Mouse (Mus musculus) intestine, postnatal 0 days (tissue): ENCODE results near the gene Pxn. TPM values are rescaled to one million over a fixed set of nuclear protein-coding genes. Genes with fewer than 3 reads are reported as not detected.
"Not testable (repeated sequence)": the region's sequence is repeated elsewhere in the genome, so short reads cannot be mapped to it uniquely, and the experiment has no call there.

ENCODE experiments used
- ATAC-seq: fragments of 200-750 bp; cut with Nextera tagmentation; 2 replicates; pipeline ENCODE4 v1.8.0; 2017; ENCODE audit warnings: mild to moderate bottlenecking, moderate TSS enrichment, moderate library complexity
- H3K27ac ChIP-seq: fragments of 300-500 bp; sonication (generic); 2 replicates; pipeline ENCODE4 v1.5.1; 2014; ENCODE audit warnings: mild to moderate bottlenecking, low read depth, low read length, moderate library complexity
- H3K27me3 ChIP-seq: fragments of 300-500 bp; sonication (generic); replicated peaks from 2 replicates; pipeline ENCODE4 v1.6.1; 2014; ENCODE audit warnings: low read length, mixed read lengths; ENCODE audit not compliant: control insufficient read depth, insufficient read depth
- H3K36me3 ChIP-seq: fragments of 300-500 bp; sonication (generic); 2 replicates; pipeline ENCODE4 v1.6.1; 2014; ENCODE audit warnings: mild to moderate bottlenecking, moderate library complexity; ENCODE audit not compliant: control insufficient read depth, insufficient read depth
- H3K4me1 ChIP-seq: fragments of 300-500 bp; sonication (generic); replicated peaks from 2 replicates; pipeline ENCODE4 v1.6.1; 2014; ENCODE audit warnings: antibody characterized with exemption, low read length, mixed read lengths; ENCODE audit not compliant: control insufficient read depth, insufficient read depth
- H3K4me2 ChIP-seq: fragments of 300-500 bp; sonication (generic); replicated peaks from 2 replicates; pipeline ENCODE4 v1.6.1; 2014; ENCODE audit warnings: low read depth, mild to moderate bottlenecking, moderate library complexity
- H3K4me3 ChIP-seq: fragments of 300-500 bp; sonication (generic); 2 replicates; pipeline ENCODE4 v1.5.1; 2014; ENCODE audit warnings: low read depth, low read length
- H3K9ac ChIP-seq: fragments of 300-500 bp; sonication (generic); 2 replicates; pipeline ENCODE4 v1.6.1; 2014; ENCODE audit warnings: mild to moderate bottlenecking, low read depth, low read length
- H3K9me3 ChIP-seq: fragments of 300-500 bp; sonication (generic); 2 replicates; pipeline ENCODE4 v1.6.1; 2016; ENCODE audit warnings: mixed run types; ENCODE audit not compliant: control insufficient read depth
- CTCF ChIP-seq: sonication (generic); IDR thresholded peaks from 2 replicates; pipeline ENCODE4 v1.5.1; 2016; ENCODE audit warnings: low read depth, mild to moderate bottlenecking, control low read depth, antibody characterized with exemption, moderate library complexity
- WGBS: fragments of 180-500 bp; shearing (Covaris S2); extraction: QIAGEN DNeasy Blood & Tissue Kit; methylation state at CpG from one replicate; pipeline ENCODE4 v1.1.7; 2014; 5-methylcytosine and 5-hydroxymethylcytosine counted together
- polyA plus RNA-seq: library from polyadenylated mRNA; unstranded; fragments of >200 nt; fragmentation: Nextera tagmentation; extraction: Ambion mirVana; gene quantifications from 2 replicates; pipeline ENCODE4 v1.2.1, GENCODE M21; 2015

Gene Pxn
- polyA plus RNA-seq, 1 experiment from 2014 or later, result 65.1 TPM

DNA sequence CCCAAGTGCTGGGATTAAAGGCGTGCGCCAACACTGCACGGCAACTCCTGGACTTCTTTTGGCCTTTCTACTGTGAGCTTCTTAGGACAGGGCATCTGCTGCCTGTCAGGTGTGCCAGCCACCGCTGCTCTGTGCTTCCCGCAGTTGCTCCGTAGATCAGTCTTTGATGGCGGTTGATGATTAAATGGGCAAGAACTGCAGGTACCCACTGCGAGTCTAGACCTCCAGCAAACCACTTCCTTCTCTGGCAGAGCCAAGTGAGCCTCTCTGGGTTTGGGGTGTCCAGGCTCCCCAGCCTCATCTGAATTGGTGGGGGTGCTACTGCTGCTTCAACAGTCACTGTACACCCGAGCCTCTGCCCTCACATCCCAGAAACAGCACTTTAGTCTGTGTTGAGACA is 11.0 kb downstream of the Pxn start:
- ATAC-seq, result no peak
- peak overlapping the region; percentile 62 for H3K27ac ChIP-seq

DNA sequence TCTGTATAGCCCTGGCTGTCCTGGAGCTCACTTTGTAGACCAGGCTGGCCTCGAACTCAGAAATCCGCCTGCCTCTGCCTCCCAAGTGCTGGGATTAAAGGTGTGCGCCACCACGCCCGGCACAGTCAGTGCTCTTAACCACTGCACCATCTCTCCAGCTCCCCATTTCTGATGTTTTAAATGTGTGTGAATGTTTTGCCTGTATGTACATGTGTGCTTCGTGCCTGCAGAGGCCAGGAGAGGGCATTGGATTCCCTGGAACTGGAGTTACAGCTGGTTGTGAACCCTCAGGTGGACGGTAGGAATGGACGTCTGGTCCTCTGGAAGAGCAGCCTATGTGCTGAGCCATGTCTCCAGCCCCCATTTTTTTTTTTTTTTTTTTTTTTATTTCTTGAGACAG is 11.7 kb downstream of the Pxn start:
- H3K4me3 ChIP-seq, H3K27ac ChIP-seq, H3K4me1 ChIP-seq, ATAC-seq, H3K27me3 ChIP-seq, H3K9ac ChIP-seq, H3K9me3 ChIP-seq, H3K4me2 ChIP-seq: not testable (repeated sequence)
- 0 out of 2 replicates have a peak, but pooled peaks have one; percentile 3 for TF ChIP-seq CTCF
- 93% methylated on average over 7 of the region's 8 CpGs for WGBS
- peaks cover 17% of the 10 kb centered on the region; the same call in 1 of the 2 replicates for H3K36me3 ChIP-seq

More for the DNA sequence above, 11.0 kb downstream of the Pxn start:
- H3K9ac ChIP-seq, result no peak overlapping the region
- H3K36me3 ChIP-seq, result peaks cover 19% of the 10 kb centered on the region; the same call in 1 of the 2 replicates
- TF ChIP-seq CTCF, result no peak
- H3K4me3 ChIP-seq, result no peak overlapping the region
- 86% methylated on average over 9 of the region's 9 CpGs for WGBS
- no peaks in the 10 kb centered on the region for H3K9me3 ChIP-seq
- H3K4me1 ChIP-seq, result peaks cover 7% of the 10 kb centered on the region; the same call in 1 of the 2 replicates
- no peak overlapping the region for H3K4me2 ChIP-seq
- H3K27me3 ChIP-seq, result no peaks in the 10 kb centered on the region

DNA sequence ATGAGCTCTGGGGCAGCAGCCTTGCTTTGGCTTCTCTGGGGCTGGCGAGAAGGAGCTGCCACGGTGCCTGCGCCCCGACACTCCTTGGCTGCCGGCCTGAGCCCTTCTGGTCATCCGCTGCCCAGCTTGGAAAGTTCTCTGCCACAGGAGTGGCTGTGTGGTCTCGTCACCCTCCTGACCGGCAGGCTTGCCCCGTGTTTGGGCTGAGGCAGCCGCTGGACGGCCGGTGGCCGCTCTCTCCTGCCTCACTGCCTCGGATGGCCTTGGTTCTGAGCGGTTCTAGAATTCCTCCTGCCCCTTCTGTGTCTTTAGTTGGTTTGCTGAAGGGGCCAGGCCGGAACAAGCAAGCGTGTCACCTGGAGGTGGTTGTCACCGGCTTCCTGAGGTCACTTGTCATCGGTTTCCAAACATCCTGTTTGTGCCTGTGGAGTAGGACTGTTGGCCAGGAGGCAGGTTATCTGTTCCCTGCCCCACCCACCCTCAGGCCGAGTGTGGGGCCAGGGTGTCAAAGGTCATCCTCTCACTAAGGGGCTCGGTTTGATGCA is 13.9 kb downstream of the Pxn start:
- peaks cover 12% of the 10 kb centered on the region; the same call in 1 of the 2 replicates for H3K36me3 ChIP-seq
- peak; percentile 19; the same call in 1 of the 2 replicates for ATAC-seq
- no peaks in the 10 kb centered on the region for H3K9me3 ChIP-seq
- 0 out of 2 replicates have a peak overlapping the region, but pooled peaks have one; percentile 13 for H3K9ac ChIP-seq
- H3K27me3 ChIP-seq, result no peaks in the 10 kb centered on the region
- peak overlapping the region; percentile 85 for H3K27ac ChIP-seq
- no peak for TF ChIP-seq CTCF
- no peak overlapping the region for H3K4me3 ChIP-seq
- H3K4me2 ChIP-seq, result peak overlapping the region; percentile 53
- H3K4me1 ChIP-seq, result peaks cover 11% of the 10 kb centered on the region; the same call in 1 of the 2 replicates
- 47% methylated on average over 21 of the region's 21 CpGs for WGBS

DNA sequence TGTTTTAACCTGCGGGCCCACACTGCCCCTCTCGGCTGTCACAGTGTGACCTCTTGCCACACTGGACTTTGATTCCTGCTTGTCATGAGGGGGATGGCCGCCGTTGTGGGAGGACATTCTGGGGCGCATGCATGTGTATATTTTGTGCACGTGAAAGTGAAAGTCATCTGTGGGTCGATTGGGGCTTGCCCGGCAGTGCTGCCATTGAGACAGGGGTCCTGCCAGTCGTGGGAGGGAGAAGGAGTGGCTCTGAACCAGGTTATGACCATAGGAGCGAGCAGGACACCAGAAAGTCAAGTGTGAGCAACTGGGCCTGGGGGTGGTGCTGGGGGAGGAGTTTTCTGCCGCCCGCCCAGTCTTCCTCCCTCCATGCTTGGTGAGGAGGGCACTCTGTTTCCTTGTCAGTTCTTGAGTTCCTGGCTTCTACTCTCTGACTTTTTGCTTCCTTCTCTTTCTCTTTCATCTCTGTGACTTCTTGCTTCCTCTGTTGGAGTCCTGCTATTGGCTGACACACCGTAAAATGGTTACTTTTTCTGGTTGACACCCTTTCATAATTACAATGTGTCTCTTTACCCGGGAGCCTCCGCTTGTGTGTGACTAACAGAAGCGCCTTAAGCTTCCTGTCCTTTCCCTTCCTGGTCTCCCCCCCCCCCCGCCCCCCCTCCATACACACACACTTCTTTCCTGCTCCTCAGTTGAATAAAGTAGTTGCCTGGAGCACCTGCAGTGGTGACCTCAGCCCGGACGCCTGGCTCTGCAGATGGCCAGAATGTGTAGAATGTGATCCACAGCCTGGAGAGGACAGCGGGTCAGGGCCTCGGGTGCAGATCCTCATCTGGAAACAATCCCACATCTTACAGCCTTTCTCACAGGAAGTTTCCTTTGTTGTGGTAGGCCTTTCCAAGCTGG is 15.3 kb downstream of the Pxn start:
- WGBS, result 24% methylated on average over 21 of the region's 21 CpGs
- Histone ChIP-seq H3K4me1 (peaks cover 16% of the 10 kb centered on the region), H3K9me3 (no peaks in the 10 kb centered on the region), H3K36me3 (peaks cover 7% of the 10 kb centered on the region; the same call in 1 of the 2 replicates), H3K9ac (no peak overlapping the region), H3K4me2 (peak overlapping the region; percentile 53), H3K4me3 (no peak overlapping the region), H3K27ac (peak overlapping the region; percentile 85), H3K27me3 (no peaks in the 10 kb centered on the region)
- peak; percentile 63 for ATAC-seq
- TF ChIP-seq CTCF, result peak; percentile 32; the same call in 1 of the 2 replicates

DNA sequence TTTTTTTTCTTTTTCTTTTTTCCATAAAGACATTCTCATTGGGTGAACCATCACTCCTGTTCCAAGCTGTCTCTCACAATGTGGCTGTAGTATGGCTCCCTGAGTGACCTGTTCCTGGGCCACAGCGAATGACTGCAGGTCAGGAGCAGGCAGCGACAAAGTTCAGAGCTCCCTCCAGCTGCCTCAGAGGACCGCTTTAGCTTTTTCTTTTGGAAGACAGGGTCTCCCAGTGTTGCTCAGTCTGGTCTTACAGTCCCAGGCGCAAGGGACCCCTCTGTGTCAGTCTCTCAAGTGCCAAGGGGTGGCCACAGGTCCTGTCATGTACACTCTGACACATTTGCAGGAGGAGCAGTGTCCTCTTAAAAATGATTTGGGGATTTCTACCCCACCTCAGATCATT is 16.1 kb downstream of the Pxn start:
- H3K27me3 ChIP-seq, result no peaks in the 10 kb centered on the region
- H3K9me3 ChIP-seq, result no peaks in the 10 kb centered on the region
- WGBS, result 75% methylated on average over 4 of the region's 4 CpGs
- H3K4me2 ChIP-seq, result peak overlapping the region; percentile 41
- TF ChIP-seq CTCF, result no peak
- H3K27ac ChIP-seq, result peak overlapping the region; percentile 85
- H3K9ac ChIP-seq, result no peak overlapping the region
- ATAC-seq, result no peak
- no peak overlapping the region for H3K4me3 ChIP-seq
- peaks cover 16% of the 10 kb centered on the region for H3K4me1 ChIP-seq
- peaks cover 4% of the 10 kb centered on the region; the same call in 1 of the 2 replicates for H3K36me3 ChIP-seq

DNA sequence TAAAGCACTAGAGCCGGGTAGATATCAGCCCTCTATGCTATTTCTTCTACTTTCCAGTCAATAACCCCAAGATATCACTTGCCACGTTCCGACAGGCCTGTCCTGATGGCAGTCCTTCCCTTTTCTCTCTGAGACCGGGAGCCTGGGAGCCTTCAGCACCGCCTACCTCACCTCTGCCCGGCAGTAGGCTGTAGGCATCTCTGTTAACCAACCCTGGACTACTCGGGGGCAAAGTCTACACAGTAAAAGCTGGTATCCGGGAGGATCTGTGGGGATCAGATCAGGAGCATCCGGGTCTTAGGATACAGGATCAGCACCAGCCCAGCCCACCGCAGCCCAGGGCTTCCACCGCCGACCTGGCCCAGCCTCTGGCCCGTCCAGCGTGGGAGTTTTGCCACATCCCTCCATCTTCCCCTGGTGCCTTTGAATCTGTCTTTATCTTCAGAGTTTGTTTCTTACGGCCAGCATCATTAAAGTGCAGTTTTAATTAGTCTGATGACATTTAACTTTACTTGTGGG is 16.6 kb downstream of the Pxn start:
- peak overlapping the region; percentile 41 for H3K4me2 ChIP-seq
- H3K4me3 ChIP-seq, result no peak overlapping the region
- ATAC-seq, result peak; percentile 70
- H3K9ac ChIP-seq, result no peak overlapping the region
- peaks cover 16% of the 10 kb centered on the region for H3K4me1 ChIP-seq
- H3K27me3 ChIP-seq, result no peaks in the 10 kb centered on the region
- H3K27ac ChIP-seq, result peak overlapping the region; percentile 85
- H3K36me3 ChIP-seq, result peaks cover 4% of the 10 kb centered on the region; the same call in 1 of the 2 replicates
- TF ChIP-seq CTCF, result no peak
- H3K9me3 ChIP-seq, result no peaks in the 10 kb centered on the region
- WGBS, result 41% methylated on average over 15 of the region's 15 CpGs
